Mouse (Mus musculus): ENCODE data around the gene Ntrk2. TPM values are rescaled to one million over a fixed set of nuclear protein-coding genes. Genes with fewer than 3 reads are reported as not detected.

Ntrk2 gene
- total and polyA plus RNA-seq, 2 experiments from 2014 or later, result 0.92 to 2.9 TPM

GRCm38 (mm10) chr13:59025653-59026052, 219.3 kb downstream of the Ntrk2 start:
- DNase-seq (ENCODE audit: low spot score) (no peak), ATAC-seq (ENCODE audit: insufficient read depth, low read depth) (no peak)
- no peaks in the 10 kb centered on the region for H3K36me3 ChIP-seq (replicated peaks; ENCODE audit: control insufficient read depth, insufficient read depth, low read length)
- no peaks in the 10 kb centered on the region for H3K27me3 ChIP-seq (ENCODE audit: control insufficient read depth, insufficient read depth, low read length)
- no peak overlapping the region for H3K4me2 ChIP-seq (ENCODE audit: low read depth, low read length)
- H3K9me3 ChIP-seq (replicated peaks; ENCODE audit: control insufficient read depth, low read length), result no peaks in the 10 kb centered on the region
- TF ChIP-seq EP300 (IDR thresholded peaks at IDR 0.05; ENCODE audit: low read depth), result no peak
- no peak for TF ChIP-seq CTCF (IDR thresholded peaks at IDR 0.05; ENCODE audit: low read depth)
- no peak overlapping the region for H3K9ac ChIP-seq (replicated peaks; ENCODE audit: low read depth, low read length)
- no peak overlapping the region for H3K27ac ChIP-seq (ENCODE audit: low read depth)
- H3K4me1 ChIP-seq (ENCODE audit: control insufficient read depth, insufficient read depth), result no peaks in the 10 kb centered on the region
- H3K4me3 ChIP-seq (ENCODE audit: low read depth, low read length), result no peak overlapping the region
- WGBS, result 72% methylated on average over 8 of the region's 8 CpGs

- 41% methylated on average over 9 of the region's 9 CpGs for WGBS
Observed at GRCm38 (mm10) chr13:59027436-59027835, 221.1 kb downstream of the Ntrk2 start.

GRCm38 (mm10) chr13:59028546-59028945, 222.2 kb downstream of the Ntrk2 start:
- no peaks in the 10 kb centered on the region for H3K9me3 ChIP-seq (replicated peaks; ENCODE audit: control insufficient read depth, low read length)
- no peak overlapping the region for H3K27ac ChIP-seq (ENCODE audit: low read depth)
- no peak overlapping the region for H3K4me3 ChIP-seq (ENCODE audit: low read depth, low read length)
- WGBS, result 83% methylated on average over 4 of the region's 4 CpGs
- no peak for ATAC-seq (ENCODE audit: insufficient read depth, low read depth)
- H3K36me3 ChIP-seq (replicated peaks; ENCODE audit: control insufficient read depth, insufficient read depth, low read length), result no peaks in the 10 kb centered on the region
- DNase-seq (ENCODE audit: low spot score), result no peak
- no peak overlapping the region for H3K9ac ChIP-seq (replicated peaks; ENCODE audit: low read depth, low read length)
- no peaks in the 10 kb centered on the region for H3K27me3 ChIP-seq (ENCODE audit: control insufficient read depth, insufficient read depth, low read length)
- TF ChIP-seq EP300 (IDR thresholded peaks at IDR 0.05; ENCODE audit: low read depth), result no peak
- TF ChIP-seq CTCF (IDR thresholded peaks at IDR 0.05; ENCODE audit: low read depth), result no peak
- no peak overlapping the region for H3K4me2 ChIP-seq (ENCODE audit: low read depth, low read length)
- no peaks in the 10 kb centered on the region for H3K4me1 ChIP-seq (ENCODE audit: control insufficient read depth, insufficient read depth)

More at GRCm38 (mm10) chr13:59027436-59027835, 221.1 kb downstream of the Ntrk2 start:
- no peak for TF ChIP-seq CTCF (IDR thresholded peaks at IDR 0.05; ENCODE audit: low read depth)
- no peak for TF ChIP-seq EP300 (IDR thresholded peaks at IDR 0.05; ENCODE audit: low read depth)
- Histone ChIP-seq H3K4me1 (ENCODE audit: control insufficient read depth, insufficient read depth) (no peaks in the 10 kb centered on the region), H3K36me3 (replicated peaks; ENCODE audit: control insufficient read depth, insufficient read depth, low read length) (no peaks in the 10 kb centered on the region), H3K4me3 (ENCODE audit: low read depth, low read length) (no peak overlapping the region), H3K27ac (ENCODE audit: low read depth) (no peak overlapping the region), H3K9me3 (replicated peaks; ENCODE audit: control insufficient read depth, low read length) (no peaks in the 10 kb centered on the region), H3K27me3 (ENCODE audit: control insufficient read depth, insufficient read depth, low read length) (no peaks in the 10 kb centered on the region), H3K9ac (replicated peaks; ENCODE audit: low read depth, low read length) (no peak overlapping the region), H3K4me2 (ENCODE audit: low read depth, low read length) (no peak overlapping the region)
- ATAC-seq (ENCODE audit: insufficient read depth, low read depth), result no peak
- no peak for DNase-seq (ENCODE audit: low spot score)

GRCm38 (mm10) chr13:59030574-59030973, 224.2 kb downstream of the Ntrk2 start:
- no peak for ATAC-seq (ENCODE audit: insufficient read depth, low read depth)
- TF ChIP-seq CTCF (IDR thresholded peaks at IDR 0.05; ENCODE audit: low read depth), result no peak
- TF ChIP-seq EP300 (IDR thresholded peaks at IDR 0.05; ENCODE audit: low read depth), result no peak
- 84% methylated on average over 6 of the region's 6 CpGs for WGBS

GRCm38 (mm10) chr13:59040156-59040915, 234.0 kb downstream of the Ntrk2 start:
- DNase-seq (ENCODE audit: low spot score) (no peak), ATAC-seq (ENCODE audit: insufficient read depth, low read depth) (no peak)
- Histone ChIP-seq H3K9me3 (replicated peaks; ENCODE audit: control insufficient read depth, low read length) (no peaks in the 10 kb centered on the region), H3K27me3 (ENCODE audit: control insufficient read depth, insufficient read depth, low read length) (peaks cover 2% of the 10 kb centered on the region; the same call in 1 of the 2 replicates), H3K9ac (replicated peaks; ENCODE audit: low read depth, low read length) (no peak overlapping the region), H3K27ac (ENCODE audit: low read depth) (no peak overlapping the region), H3K36me3 (replicated peaks; ENCODE audit: control insufficient read depth, insufficient read depth, low read length) (no peaks in the 10 kb centered on the region), H3K4me1 (ENCODE audit: control insufficient read depth, insufficient read depth) (no peaks in the 10 kb centered on the region), H3K4me2 (ENCODE audit: low read depth, low read length) (no peak overlapping the region), H3K4me3 (ENCODE audit: low read depth, low read length) (no peak overlapping the region)
- TF ChIP-seq EP300 (IDR thresholded peaks at IDR 0.05; ENCODE audit: low read depth), result no peak
- no peak for TF ChIP-seq CTCF (IDR thresholded peaks at IDR 0.05; ENCODE audit: low read depth)
- 77% methylated on average over 16 of the region's 16 CpGs for WGBS

More at GRCm38 (mm10) chr13:59030574-59030973, 224.2 kb downstream of the Ntrk2 start:
- no peaks in the 10 kb centered on the region for H3K4me1 ChIP-seq (ENCODE audit: control insufficient read depth, insufficient read depth)
- H3K9me3 ChIP-seq (replicated peaks; ENCODE audit: control insufficient read depth, low read length), result no peaks in the 10 kb centered on the region
- H3K27me3 ChIP-seq (ENCODE audit: control insufficient read depth, insufficient read depth, low read length), result no peaks in the 10 kb centered on the region
- no peak overlapping the region for H3K27ac ChIP-seq (ENCODE audit: low read depth)
- no peak overlapping the region for H3K4me2 ChIP-seq (ENCODE audit: low read depth, low read length)
- no peak overlapping the region for H3K9ac ChIP-seq (replicated peaks; ENCODE audit: low read depth, low read length)
- no peak for DNase-seq (ENCODE audit: low spot score)
- no peak overlapping the region for H3K4me3 ChIP-seq (ENCODE audit: low read depth, low read length)
- no peaks in the 10 kb centered on the region for H3K36me3 ChIP-seq (replicated peaks; ENCODE audit: control insufficient read depth, insufficient read depth, low read length)

Data from heart, postnatal 0 days (tissue).